Mouse (Mus musculus): ENCODE measurements at regions not wholly inside any gene's neighbourhood (a gene's known extent, or its start where the extent isn't known, plus 50 kb on each side); places are given as distances from the start of the nearest gene placed in this dataset.

- no peak overlapping the region for H3K27ac ChIP-seq (ENCODE audit: insufficient read depth, low read depth, low read length)
- WGBS, result 90% methylated on average over 3 of the region's 3 CpGs
- H3K4me1 ChIP-seq (ENCODE audit: control insufficient read depth, insufficient read depth, low read length), result no peaks in the 10 kb centered on the region
- TF ChIP-seq CTCF (IDR thresholded peaks at IDR 0.05; ENCODE audit: insufficient read depth, low read depth, low read length) (no peak), POLR2A (IDR thresholded peaks at IDR 0.05; ENCODE audit: insufficient read depth, low read depth, low read length) (no peak)
- H3K4me3 ChIP-seq (ENCODE audit: insufficient read depth, low read depth, low read length), result no peak overlapping the region
These were observed 2851.6 kb upstream of the Gm6569 start for GRCm38 (mm10) chr15:70982719-70983118.

GRCm38 (mm10) chr15:70987973-70988570 lies 2846.3 kb upstream of the Gm6569 start:
- H3K4me3 ChIP-seq (ENCODE audit: insufficient read depth, low read depth, low read length), result no peak overlapping the region
- WGBS, result 80% methylated on average over 4 of the region's 4 CpGs
- TF ChIP-seq CTCF (IDR thresholded peaks at IDR 0.05; ENCODE audit: insufficient read depth, low read depth, low read length) (no peak), POLR2A (IDR thresholded peaks at IDR 0.05; ENCODE audit: insufficient read depth, low read depth, low read length) (no peak)
- no peaks in the 10 kb centered on the region for H3K4me1 ChIP-seq (ENCODE audit: control insufficient read depth, insufficient read depth, low read length)
- H3K27ac ChIP-seq (ENCODE audit: insufficient read depth, low read depth, low read length), result no peak overlapping the region

- TF ChIP-seq POLR2A (IDR thresholded peaks at IDR 0.05; ENCODE audit: insufficient read depth, low read depth, low read length), result no peak
- no peak for TF ChIP-seq CTCF (IDR thresholded peaks at IDR 0.05; ENCODE audit: insufficient read depth, low read depth, low read length)
- H3K27ac ChIP-seq (ENCODE audit: insufficient read depth, low read depth, low read length), result no peak overlapping the region
- 85% methylated on average over 4 of the region's 4 CpGs for WGBS
- no peak overlapping the region for H3K4me3 ChIP-seq (ENCODE audit: insufficient read depth, low read depth, low read length)
- no peaks in the 10 kb centered on the region for H3K4me1 ChIP-seq (ENCODE audit: control insufficient read depth, insufficient read depth, low read length)
These were observed 2841.0 kb upstream of the Gm6569 start for GRCm38 (mm10) chr15:70993397-70993796.

GRCm38 (mm10) chr15:71010362-71010761 lies 2824.0 kb upstream of the Gm6569 start:
- Histone ChIP-seq H3K4me1 (ENCODE audit: control insufficient read depth, insufficient read depth, low read length) (no peaks in the 10 kb centered on the region), H3K4me3 (ENCODE audit: insufficient read depth, low read depth, low read length) (no peak overlapping the region), H3K27ac (ENCODE audit: insufficient read depth, low read depth, low read length) (no peak overlapping the region)
- TF ChIP-seq POLR2A (IDR thresholded peaks at IDR 0.05; ENCODE audit: insufficient read depth, low read depth, low read length) (no peak), CTCF (IDR thresholded peaks at IDR 0.05; ENCODE audit: insufficient read depth, low read depth, low read length) (no peak)
- 70% methylated on average over 2 of the region's 2 CpGs for WGBS

- Histone ChIP-seq H3K4me1 (ENCODE audit: control insufficient read depth, insufficient read depth, low read length) (no peaks in the 10 kb centered on the region), H3K27ac (ENCODE audit: insufficient read depth, low read depth, low read length) (no peak overlapping the region), H3K4me3 (ENCODE audit: insufficient read depth, low read depth, low read length) (no peak overlapping the region)
- 51% methylated on average over 5 of the region's 5 CpGs for WGBS
- TF ChIP-seq POLR2A (IDR thresholded peaks at IDR 0.05; ENCODE audit: insufficient read depth, low read depth, low read length) (no peak), CTCF (IDR thresholded peaks at IDR 0.05; ENCODE audit: insufficient read depth, low read depth, low read length) (no peak)
These were observed 2823.6 kb upstream of the Gm6569 start for GRCm38 (mm10) chr15:71010773-71011172.

- H3K4me3 ChIP-seq (ENCODE audit: insufficient read depth, low read depth, low read length), result no peak overlapping the region
- no peak overlapping the region for H3K27ac ChIP-seq (ENCODE audit: insufficient read depth, low read depth, low read length)
- WGBS, result 70% methylated on average over 5 of the region's 5 CpGs
- TF ChIP-seq POLR2A (IDR thresholded peaks at IDR 0.05; ENCODE audit: insufficient read depth, low read depth, low read length) (no peak), CTCF (IDR thresholded peaks at IDR 0.05; ENCODE audit: insufficient read depth, low read depth, low read length) (no peak)
- H3K4me1 ChIP-seq (ENCODE audit: control insufficient read depth, insufficient read depth, low read length), result no peaks in the 10 kb centered on the region
These were observed 2780.0 kb upstream of the Gm6569 start for GRCm38 (mm10) chr15:71054251-71054852.

- TF ChIP-seq CTCF (IDR thresholded peaks at IDR 0.05; ENCODE audit: insufficient read depth, low read depth, low read length) (no peak), POLR2A (IDR thresholded peaks at IDR 0.05; ENCODE audit: insufficient read depth, low read depth, low read length) (no peak)
- Histone ChIP-seq H3K4me1 (ENCODE audit: control insufficient read depth, insufficient read depth, low read length) (no peaks in the 10 kb centered on the region), H3K27ac (ENCODE audit: insufficient read depth, low read depth, low read length) (no peak overlapping the region), H3K4me3 (ENCODE audit: insufficient read depth, low read depth, low read length) (no peak overlapping the region)
- 95% methylated on average over 1 of the region's 1 CpGs for WGBS
These were observed 2747.9 kb upstream of the Gm6569 start for GRCm38 (mm10) chr15:71086367-71086997.

GRCm38 (mm10) chr15:71099111-71099510 lies 2735.2 kb upstream of the Gm6569 start:
- Histone ChIP-seq H3K27ac (ENCODE audit: insufficient read depth, low read depth, low read length) (no peak overlapping the region), H3K4me1 (ENCODE audit: control insufficient read depth, insufficient read depth, low read length) (no peaks in the 10 kb centered on the region), H3K4me3 (ENCODE audit: insufficient read depth, low read depth, low read length) (no peak overlapping the region)
- 20% methylated on average over 3 of the region's 3 CpGs for WGBS
- TF ChIP-seq POLR2A (IDR thresholded peaks at IDR 0.05; ENCODE audit: insufficient read depth, low read depth, low read length) (no peak), CTCF (IDR thresholded peaks at IDR 0.05; ENCODE audit: insufficient read depth, low read depth, low read length) (no peak)

GRCm38 (mm10) chr15:71129802-71130201 lies 2704.6 kb upstream of the Gm6569 start:
- TF ChIP-seq CTCF (IDR thresholded peaks at IDR 0.05; ENCODE audit: insufficient read depth, low read depth, low read length) (no peak), POLR2A (IDR thresholded peaks at IDR 0.05; ENCODE audit: insufficient read depth, low read depth, low read length) (no peak)
- Histone ChIP-seq H3K4me3 (ENCODE audit: insufficient read depth, low read depth, low read length) (no peak overlapping the region), H3K27ac (ENCODE audit: insufficient read depth, low read depth, low read length) (no peak overlapping the region)

More at GRCm38 (mm10) chr15:71129802-71130201, 2704.6 kb upstream of the Gm6569 start:
- no peaks in the 10 kb centered on the region for H3K4me1 ChIP-seq (ENCODE audit: control insufficient read depth, insufficient read depth, low read length)
